Mouse (Mus musculus) monocyte, adult 5-6 weeks (primary cell): ENCODE results near the gene Tln1. TPM values are rescaled to one million over a fixed set of nuclear protein-coding genes. Genes with fewer than 3 reads are reported as not detected.
"Not testable (repeated sequence)": the region's sequence is repeated elsewhere in the genome, so short reads cannot be mapped to it uniquely, and the experiment has no call there.

Experiments
- ATAC-seq: fragments of 153-309, 156-312 bp; replicated peaks from 2 replicates; pipeline ENCODE4 v1.8.0; 2017; ENCODE audit warnings: mild to moderate bottlenecking; ENCODE audit not compliant: low TSS enrichment, insufficient number of reproducible peaks, severe bottlenecking, poor library complexity, low FRiP score
- total RNA-seq: library from RNA; stranded (forward); fragments of 200-1000, 200-491, 200-594 nt; gene quantifications from 3 replicates; pipeline ENCODE4 v1.2.3, GENCODE M21; 2017

The Tln1 gene
- total RNA-seq, 1 experiment from 2014 or later: 816 TPM

DNA sequence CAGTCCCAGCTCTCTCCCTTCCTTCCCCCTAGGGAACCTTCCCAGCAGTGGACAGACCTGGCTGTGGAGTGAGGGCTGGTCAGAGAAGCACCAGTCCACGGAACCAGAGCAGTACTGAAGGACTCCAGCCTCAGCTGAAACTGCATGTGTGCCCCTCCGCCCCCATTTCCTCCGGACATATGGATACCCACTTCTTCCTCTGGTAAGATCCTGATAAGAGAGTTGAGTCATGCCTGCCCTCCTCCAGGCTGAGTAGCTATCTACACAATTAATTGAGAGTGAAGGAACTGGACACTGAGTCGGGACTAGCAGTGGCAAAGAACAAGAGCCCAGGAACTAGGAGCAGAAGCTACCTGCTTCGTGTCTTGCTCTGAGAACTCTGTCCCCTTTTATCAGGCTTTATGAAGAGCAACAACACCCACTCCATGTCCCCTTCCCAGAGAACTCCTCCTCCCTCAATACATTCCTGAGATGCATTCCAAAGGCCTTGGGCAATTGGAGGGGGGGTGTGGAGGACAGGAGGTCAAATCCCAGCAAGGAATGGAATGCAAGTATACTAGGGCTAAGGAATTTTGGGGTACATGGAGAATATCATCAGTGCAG, 4.4 kb downstream of the Tln1 start:
- ATAC-seq: no peak

- peak; percentile 28; the same call in 1 of the 2 replicates for ATAC-seq
These were observed 6.6 kb downstream of the Tln1 start for GRCm38 (mm10) chr4:43555926-43556325.

GRCm38 (mm10) chr4:43553891-43554290, 8.6 kb downstream of the Tln1 start:
- no peak for ATAC-seq

DNA sequence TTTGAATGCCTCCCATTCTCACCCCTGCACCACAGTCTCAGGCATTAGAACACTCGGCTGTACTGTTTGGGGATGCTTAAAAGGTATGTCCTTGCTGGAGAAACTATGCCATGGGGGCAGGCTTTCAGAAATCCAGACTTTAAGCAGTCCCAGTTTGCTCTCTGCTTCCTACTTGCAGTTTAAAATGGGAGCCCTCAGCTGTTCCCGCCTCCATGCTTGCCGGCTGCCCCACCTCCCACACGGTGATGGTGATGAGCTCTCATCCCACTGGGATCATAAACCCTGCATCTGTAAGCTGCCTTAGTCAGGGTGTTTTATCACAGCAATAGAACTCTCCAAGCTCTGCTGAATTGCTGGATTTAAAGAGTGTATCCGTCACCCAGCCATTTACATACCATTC, 10.1 kb downstream of the Tln1 start:
- ATAC-seq: no peak

DNA sequence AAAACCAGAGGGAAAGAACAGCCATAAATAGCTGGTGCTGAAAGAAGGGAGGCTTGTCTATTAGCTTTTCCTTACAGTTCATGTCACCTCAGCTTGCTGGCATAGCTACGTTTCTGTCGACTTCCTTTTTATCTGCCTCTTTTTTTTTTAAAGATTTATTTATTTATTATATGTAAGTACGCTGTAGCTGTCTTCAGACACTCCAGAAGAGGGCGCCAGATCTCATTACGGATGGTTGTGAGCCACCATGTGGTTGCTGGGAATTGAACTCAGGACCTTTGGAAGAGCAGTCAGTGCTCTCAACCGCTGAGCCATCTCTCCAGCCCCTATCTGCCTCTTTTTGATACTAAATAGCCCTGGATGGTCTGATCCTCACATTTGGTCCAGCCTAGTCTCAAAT, 10.6 kb downstream of the Tln1 start:
- ATAC-seq: not testable (repeated sequence)

DNA sequence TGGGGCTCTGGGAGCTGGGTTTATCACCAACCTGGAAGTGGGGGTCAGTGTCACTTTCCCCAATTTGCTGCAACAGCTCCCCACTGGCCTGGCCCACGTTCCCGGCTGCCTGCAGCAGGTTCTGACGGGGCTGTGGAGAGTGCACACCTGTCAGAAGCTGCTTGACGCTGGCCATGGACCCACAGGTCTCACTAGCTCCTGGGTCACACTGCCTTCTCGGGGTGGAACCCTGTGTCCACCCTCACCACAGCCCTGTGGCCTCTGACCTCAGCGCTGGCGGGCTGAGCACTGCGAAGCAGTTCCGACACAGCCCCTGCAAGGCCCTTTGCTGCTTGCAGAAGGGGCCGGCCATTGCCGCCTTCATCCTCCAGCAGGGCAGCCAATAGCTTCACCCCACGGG, 13.4 kb downstream of the Tln1 start:
- no peak for ATAC-seq

DNA sequence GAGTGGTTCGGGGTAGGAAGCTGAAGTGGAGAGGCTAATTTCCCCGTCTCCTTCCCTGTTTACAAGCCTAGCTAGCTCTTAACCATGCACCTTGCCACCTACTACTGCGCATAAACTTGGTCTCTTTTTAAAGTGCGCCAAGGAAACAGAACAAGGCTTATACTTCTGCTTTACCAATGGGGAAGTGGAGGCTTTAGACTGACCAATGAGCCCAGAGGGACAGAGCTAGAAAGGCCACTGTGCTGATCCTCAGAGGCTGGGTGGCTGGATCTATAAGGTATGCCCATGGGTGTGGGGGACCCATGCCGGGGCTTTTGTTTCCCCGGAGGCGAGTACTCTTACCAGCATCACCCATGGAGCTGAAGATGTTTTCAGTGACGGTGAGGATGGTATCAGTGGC, 15.3 kb downstream of the Tln1 start:
- peak; percentile 57; the same call in 1 of the 2 replicates for ATAC-seq

GRCm38 (mm10) chr4:43546375-43547047, 16.0 kb downstream of the Tln1 start:
- no peak for ATAC-seq

- ATAC-seq: no peak
These were observed 20.4 kb downstream of the Tln1 start for GRCm38 (mm10) chr4:43542044-43542443.

GRCm38 (mm10) chr4:43536031-43536430, 26.5 kb downstream of the Tln1 start:
- no peak for ATAC-seq

GRCm38 (mm10) chr4:43535628-43536027, 26.9 kb downstream of the Tln1 start:
- ATAC-seq: no peak

- no peak for ATAC-seq
These were observed 29.2 kb downstream of the Tln1 start for GRCm38 (mm10) chr4:43533270-43533669.

GRCm38 (mm10) chr4:43530581-43530980, 31.9 kb downstream of the Tln1 start:
- peak; percentile 65 for ATAC-seq

- ATAC-seq: no peak; the same call in 1 of the 2 replicates
These were observed 32.4 kb downstream of the Tln1 start for GRCm38 (mm10) chr4:43530081-43530501.

GRCm38 (mm10) chr4:43528487-43528886, 34.0 kb downstream of the Tln1 start:
- ATAC-seq: no peak

DNA sequence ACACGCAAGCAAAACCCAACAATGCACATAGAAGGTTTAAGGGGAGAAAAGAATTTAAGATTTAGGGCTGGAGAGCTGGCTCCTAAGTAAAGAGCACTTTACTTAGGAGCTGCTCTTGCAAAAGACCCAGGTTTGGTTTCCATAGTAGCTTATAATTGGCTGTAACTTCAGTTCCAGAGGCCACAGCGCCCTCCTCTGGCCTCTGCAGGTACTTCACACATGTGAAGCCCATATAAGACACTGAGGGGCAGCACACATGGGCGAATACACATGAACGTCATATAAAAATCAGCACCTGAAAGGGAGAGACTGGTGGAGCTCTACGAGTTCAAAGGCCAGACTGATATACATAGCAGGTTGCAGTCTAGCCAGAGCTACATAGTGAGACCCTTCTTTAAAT, 34.6 kb downstream of the Tln1 start:
- ATAC-seq: no peak

- ATAC-seq: peak; percentile 36; the same call in 1 of the 2 replicates
These were observed 42.5 kb downstream of the Tln1 start for GRCm38 (mm10) chr4:43519956-43520355.

GRCm38 (mm10) chr4:43519551-43519950, 42.9 kb downstream of the Tln1 start:
- no peak for ATAC-seq

DNA sequence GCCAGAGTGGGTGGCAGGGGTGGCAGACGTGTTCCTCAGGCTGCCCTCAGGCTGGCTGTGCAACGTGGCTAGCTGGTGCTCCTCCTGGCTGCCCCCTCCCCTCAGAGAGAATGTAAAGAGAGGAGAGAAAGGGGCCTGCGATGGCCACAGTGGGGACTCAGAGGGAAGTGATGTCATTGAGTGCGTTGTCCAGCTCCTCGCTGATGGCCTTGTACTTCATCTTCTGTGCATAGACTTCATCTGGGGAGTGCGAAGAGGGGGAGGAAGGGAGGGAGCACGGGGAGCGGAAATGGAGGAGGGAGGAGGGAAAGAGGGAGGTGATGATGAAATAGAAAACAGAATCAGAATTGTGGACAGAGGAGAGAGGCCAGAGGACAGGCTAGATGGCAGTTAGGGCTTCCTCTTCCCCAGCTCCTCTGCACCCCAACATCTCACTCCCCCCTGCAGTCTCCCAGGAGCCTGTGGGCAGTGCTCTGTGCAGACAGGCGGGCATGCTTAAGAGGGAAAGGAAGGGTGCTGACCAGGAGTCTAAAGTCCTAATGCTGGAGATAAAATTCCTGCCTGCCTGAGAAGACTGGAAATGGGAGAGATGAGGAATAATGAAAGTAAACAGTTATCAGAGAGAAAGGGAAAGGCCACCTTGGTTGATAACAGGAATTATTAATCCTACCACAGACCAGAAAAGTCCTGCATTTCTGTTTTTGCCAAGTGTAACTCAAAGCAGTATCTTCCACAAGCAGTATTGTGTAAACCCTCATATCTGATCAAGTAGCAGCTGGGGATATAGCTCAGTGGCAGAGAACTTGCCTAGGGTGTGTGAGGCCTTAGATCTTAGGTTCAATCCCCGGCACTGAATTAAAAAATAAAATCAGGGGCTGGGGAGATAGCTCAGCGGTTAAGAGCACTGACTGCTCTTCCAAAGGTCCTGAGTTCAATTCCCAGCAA, 46.5 kb downstream of the Tln1 start:
- ATAC-seq: no peak
